Mouse (Mus musculus): ENCODE data around the gene Mut.

DNA sequence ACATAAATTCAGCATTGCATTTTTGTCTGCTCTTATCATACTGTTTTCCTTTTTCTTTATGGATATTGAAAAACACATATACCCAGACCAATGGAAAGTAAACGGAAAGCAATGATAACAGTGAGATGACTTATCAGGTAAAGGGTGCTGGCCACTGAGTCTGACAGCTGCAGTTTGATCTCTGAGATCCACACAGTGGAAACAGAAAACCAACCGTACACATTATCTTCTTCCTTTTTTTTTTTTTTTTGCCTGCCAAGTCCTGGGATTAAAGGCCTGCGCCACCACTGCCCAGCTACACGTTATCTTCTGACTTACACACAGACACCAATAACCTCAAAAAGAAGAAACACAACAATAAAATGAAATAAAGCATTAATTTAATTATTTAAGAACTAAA is 31.1 kb upstream of the Mut start:
- TF ChIP-seq POLR2A (IDR thresholded peaks at IDR 0.05; ENCODE audit: borderline replicate concordance, control insufficient read depth, low read depth, low read length), result no peak
- no peak for TF ChIP-seq CTCF (IDR thresholded peaks at IDR 0.05; ENCODE audit: control insufficient read depth, insufficient read depth, low read length)

All from bone marrow, adult 2 months (tissue).